Mouse (Mus musculus) ES-E14 (cell line): ENCODE measurements at regions not wholly inside any gene's neighbourhood (a gene's known extent, or its start where the extent isn't known, plus 50 kb on each side); places are given as distances from the start of the nearest gene placed in this dataset.

Experiments
- DNase-seq: peaks from one replicate; pipeline ENCODE4 v3.0.0-alpha.2; 2013; ENCODE audit warnings: low read depth, low spot score
- H3K27ac ChIP-seq: 2 replicates; pipeline ENCODE4 v1.5.1; 2012; ENCODE audit warnings: low read depth, mild to moderate bottlenecking, low read length, moderate library complexity, mixed read lengths; ENCODE audit not compliant: poor library complexity, insufficient read depth, severe bottlenecking
- H3K36me3 ChIP-seq: 2 replicates; pipeline ENCODE4 v1.6.1; 2012; ENCODE audit warnings: mild to moderate bottlenecking, low read length, moderate library complexity, mixed read lengths; ENCODE audit not compliant: control insufficient read depth, poor library complexity, insufficient read depth, severe bottlenecking
- H3K4me1 ChIP-seq, 2 experiments: fragments of 150-350 bp in 1 of 2; sonication (generic) in 1 of 2; 2 replicates each; pipeline ENCODE4 v1.6.1; 2012; ENCODE audit warnings: low read length in 2 of 2, mild to moderate bottlenecking in 1 of 2, mixed read lengths in 1 of 2; ENCODE audit not compliant: control insufficient read depth in 2 of 2, insufficient read depth in 2 of 2, poor library complexity in 1 of 2
- H3K4me3 ChIP-seq, 2 experiments: fragments of 150-350 bp in 1 of 2; sonication (generic) in 1 of 2; 2 replicates each; pipeline ENCODE4 v1.5.1; 2012; ENCODE audit warnings: low read length in 2 of 2, low read depth in 1 of 2, mild to moderate bottlenecking in 1 of 2, mixed read lengths in 1 of 2; ENCODE audit not compliant: insufficient read depth in 1 of 2, poor library complexity in 1 of 2, severe bottlenecking in 1 of 2
- H3K9ac ChIP-seq: 2 replicates; pipeline ENCODE4 v1.6.1; 2012; ENCODE audit warnings: low read depth, mild to moderate bottlenecking, low read length, mixed read lengths; ENCODE audit not compliant: poor library complexity, insufficient read depth, severe bottlenecking
- H3K9me3 ChIP-seq: fragments of 150-350 bp; sonication (generic); 2 replicates; pipeline ENCODE4 v1.6.1; 2012; ENCODE audit warnings: low read depth, mild to moderate bottlenecking, low read length; ENCODE audit not compliant: control insufficient read depth, insufficient read depth
- CHD2 ChIP-seq: IDR thresholded peaks from 2 replicates; pipeline ENCODE4 v1.6.1; 2014; ENCODE audit warnings: mild to moderate bottlenecking, low read depth, low read length, inconsistent platforms
- HCFC1 ChIP-seq: IDR thresholded peaks from 2 replicates; pipeline ENCODE4 v1.6.1; 2012; ENCODE audit warnings: low read length, inconsistent platforms, borderline replicate concordance; ENCODE audit not compliant: insufficient read depth
- MAFK ChIP-seq: IDR thresholded peaks from 2 replicates; pipeline ENCODE4 v1.6.1; 2014; ENCODE audit warnings: mild to moderate bottlenecking, low read depth, low read length, inconsistent platforms; ENCODE audit not compliant: insufficient read depth
- ZC3H11A ChIP-seq: IDR thresholded peaks from 2 replicates; pipeline ENCODE4 v1.6.1; 2012; ENCODE audit warnings: low read depth, mild to moderate bottlenecking, inconsistent platforms, low read length, borderline replicate concordance
- ZNF384 ChIP-seq: IDR thresholded peaks from 2 replicates; pipeline ENCODE4 v1.6.1; 2012; ENCODE audit warnings: low read depth, low read length, inconsistent platforms
- in situ Hi-C, 2 experiments: fragments of 600-800 bp; cut with MboI; formaldehyde crosslinking; loops; one replicate each; pipeline ENCODE4 v1.15.1; 2025; ENCODE audit warnings: low sequenced_read_pairs in 2 of 2, inconsistent platforms in 1 of 2; ENCODE audit not compliant: unreplicated experiment in 2 of 2

DNA sequence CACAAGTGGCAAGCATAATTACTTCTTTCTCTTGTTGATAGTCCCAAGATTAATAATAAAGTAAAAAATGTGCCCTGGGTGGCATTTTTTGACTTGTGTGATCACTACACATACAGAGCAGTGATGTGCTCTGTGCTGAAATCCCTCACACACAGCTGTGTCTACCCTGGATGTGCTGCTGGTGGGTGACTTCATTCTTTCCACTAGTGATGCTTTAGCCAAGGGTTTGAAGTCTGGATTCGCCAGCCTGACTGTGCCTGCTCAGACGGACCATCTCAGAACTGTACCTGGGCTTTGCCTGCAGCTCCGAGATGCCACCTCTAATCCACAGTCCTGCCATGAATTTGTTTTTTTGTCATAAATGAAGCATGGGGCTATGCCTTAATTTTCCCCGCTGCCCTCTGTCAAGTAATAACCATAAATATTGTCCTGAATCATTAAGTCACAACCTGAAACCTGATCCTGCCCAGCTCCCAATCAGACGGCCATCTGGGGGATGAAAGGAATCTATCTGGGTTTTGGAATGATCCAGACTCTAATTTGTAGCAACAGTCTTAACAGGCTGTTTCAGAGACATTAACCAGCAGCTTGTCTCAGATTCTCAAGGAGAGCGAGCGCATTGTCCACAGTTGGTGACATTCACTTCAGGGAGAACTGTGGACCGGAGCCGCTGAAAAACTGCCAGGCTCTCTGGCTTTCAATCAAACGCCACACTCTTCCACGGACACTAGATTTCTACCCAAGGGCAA is 330.1 kb upstream of the Npvf start:
- no peak overlapping the region for H3K4me3 ChIP-seq
- H3K36me3 ChIP-seq = no peaks in the 10 kb centered on the region
- no peaks in the 10 kb centered on the region for H3K4me1 ChIP-seq
- TF ChIP-seq HCFC1 (no peak), ZNF384 (no peak), MAFK (no peak), CHD2 (no peak), ZC3H11A (no peak)
- H3K9me3 ChIP-seq = no peaks in the 10 kb centered on the region
- H3K27ac ChIP-seq = no peak overlapping the region
- DNase-seq = no peak
- in situ Hi-C loops = no loop called here
- H3K9ac ChIP-seq = no peak overlapping the region

DNA sequence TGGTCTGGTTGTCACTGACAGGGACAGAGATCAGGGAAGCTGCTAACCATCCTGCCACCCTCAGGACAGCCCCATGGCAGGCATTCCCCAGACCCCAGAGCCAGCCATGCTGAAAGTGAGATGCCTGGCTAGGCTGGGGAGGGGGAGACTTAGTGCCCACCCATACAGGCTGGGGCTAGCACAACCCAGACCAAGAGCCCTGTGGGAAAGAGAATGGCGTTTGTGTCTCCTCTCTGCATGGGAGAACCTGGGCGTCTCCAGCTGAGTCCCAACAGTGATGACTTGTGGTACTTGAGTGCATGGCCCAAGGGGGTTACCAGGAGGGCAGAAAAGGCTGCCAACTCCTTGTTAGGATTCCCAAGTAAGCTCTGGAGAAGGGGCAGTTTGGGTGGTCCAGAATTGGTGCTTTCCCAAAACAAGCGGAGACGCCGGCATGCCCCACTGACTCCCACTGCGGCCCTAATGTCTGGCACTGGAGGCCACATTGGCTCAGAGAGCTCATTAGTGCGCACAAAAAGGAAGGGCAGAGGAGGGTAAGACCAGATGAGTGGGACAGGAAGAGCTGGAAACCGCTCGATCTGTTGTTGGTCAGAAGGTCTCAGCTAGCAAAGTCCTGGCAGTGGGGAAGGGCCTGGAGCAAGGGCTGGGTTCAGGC is 332.2 kb upstream of the Npvf start:
- no peak for TF ChIP-seq ZNF384
- TF ChIP-seq CHD2 = no peak
- TF ChIP-seq MAFK = no peak

GRCm38 (mm10) chr6:50988561-50988960 is 334.3 kb upstream of the Npvf start:
- TF ChIP-seq HCFC1 (no peak), MAFK (no peak), CHD2 (no peak), ZNF384 (no peak), ZC3H11A (no peak)
- H3K9ac ChIP-seq = no peak overlapping the region
- in situ Hi-C loops = no loop called here
- H3K4me3 ChIP-seq = no peak overlapping the region
- H3K4me1 ChIP-seq = no peaks in the 10 kb centered on the region
- no peak for DNase-seq
- no peak overlapping the region for H3K27ac ChIP-seq
- H3K36me3 ChIP-seq = no peaks in the 10 kb centered on the region
- H3K9me3 ChIP-seq = no peaks in the 10 kb centered on the region

More for the DNA sequence above, 332.2 kb upstream of the Npvf start:
- Histone ChIP-seq H3K4me3 (no peak overlapping the region), H3K27ac (no peak overlapping the region), H3K36me3 (no peaks in the 10 kb centered on the region), H3K9ac (no peak overlapping the region), H3K4me1 (no peaks in the 10 kb centered on the region), H3K9me3 (no peaks in the 10 kb centered on the region)
- in situ Hi-C loops = no loop called here
- no peak for DNase-seq

DNA sequence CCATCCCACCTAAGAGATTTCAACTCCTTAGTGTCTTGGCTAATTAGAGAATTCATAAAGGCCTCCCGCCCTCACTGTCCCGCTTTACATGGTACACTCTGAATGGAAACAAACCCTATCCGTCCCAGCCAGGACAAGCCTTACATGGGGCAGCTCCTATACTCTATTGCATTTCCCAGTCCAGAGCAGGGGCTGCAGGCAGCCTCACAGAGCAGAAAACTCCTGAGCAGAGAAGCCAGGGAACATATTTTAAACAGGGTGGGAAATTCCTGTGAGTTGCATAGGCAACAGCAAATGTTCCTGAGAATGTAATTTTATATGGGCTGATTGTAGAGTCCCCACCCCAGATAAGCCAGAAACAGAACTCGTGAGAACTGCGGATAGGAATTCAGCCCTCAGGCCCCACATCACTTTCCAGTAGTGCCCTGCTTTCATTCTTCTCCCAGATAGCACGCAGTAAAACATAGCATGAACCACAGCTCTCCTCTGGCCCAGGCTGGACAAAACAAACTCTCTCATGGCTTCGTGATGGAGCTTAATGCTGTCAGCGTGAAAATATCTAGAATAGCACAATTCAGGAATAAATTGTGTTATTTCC is 337.4 kb upstream of the Npvf start:
- H3K4me3 ChIP-seq = no peak overlapping the region
- H3K9me3 ChIP-seq = no peaks in the 10 kb centered on the region
- no peak for DNase-seq
- H3K36me3 ChIP-seq = no peaks in the 10 kb centered on the region
- in situ Hi-C loops = no loop called here
- no peak overlapping the region for H3K27ac ChIP-seq
- H3K9ac ChIP-seq = no peak overlapping the region
- TF ChIP-seq ZNF384 (no peak), ZC3H11A (no peak), MAFK (no peak), CHD2 (no peak), HCFC1 (no peak)
- no peaks in the 10 kb centered on the region for H3K4me1 ChIP-seq
